Mouse (Mus musculus): ENCODE data around the gene Tmem222.
A peak's percentile ranks its signal among the peaks of the same experiment; 100 is the strongest.

Tmem222 gene

GRCm38 (mm10) chr4:133282656-133283055 is 5.1 kb upstream of the Tmem222 start:
- DNase-seq (ENCODE audit: low spot score): no peak

- no peak for DNase-seq (ENCODE audit: low spot score)
These were observed 4.4 kb upstream of the Tmem222 start for GRCm38 (mm10) chr4:133281951-133282481.

DNA sequence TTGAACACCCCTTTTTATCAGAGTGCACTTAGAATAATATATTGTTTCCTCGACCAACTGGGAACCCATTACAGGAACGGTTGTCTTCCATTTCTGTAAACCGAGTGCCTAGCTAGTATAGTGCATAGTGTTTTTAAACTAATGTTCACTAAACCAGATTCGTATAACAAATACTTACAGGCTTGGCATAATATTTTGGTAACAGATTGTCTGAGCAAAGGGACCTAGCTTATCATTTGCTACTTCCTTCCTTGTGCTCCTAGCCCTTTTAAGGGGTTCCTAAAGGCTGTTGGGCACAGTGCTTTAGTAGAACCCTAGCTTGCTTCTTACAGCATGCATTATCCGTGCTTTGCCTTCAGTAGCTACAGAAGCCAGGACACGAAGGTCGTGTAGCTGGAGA is 3.9 kb upstream of the Tmem222 start:
- DNase-seq (ENCODE audit: low spot score): no peak

DNA sequence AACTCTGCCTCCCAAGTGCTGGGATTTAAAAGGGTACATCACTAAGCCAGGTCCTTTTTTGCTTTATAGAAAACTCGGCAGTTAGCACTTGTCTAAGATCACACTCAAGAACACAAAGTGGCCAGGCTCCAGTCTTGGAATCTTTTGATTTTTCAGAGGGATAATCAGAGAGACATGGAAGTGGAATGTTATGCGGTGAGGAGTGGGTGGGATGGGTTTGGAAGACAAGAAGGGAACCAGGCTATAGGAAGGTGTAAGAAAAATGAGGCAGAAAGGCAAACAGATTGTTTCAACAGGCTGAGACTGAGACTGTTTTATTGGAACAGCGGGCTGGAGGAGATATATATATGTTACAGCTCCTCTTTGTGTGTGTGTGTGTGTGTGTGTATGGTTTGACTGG is 890 bp upstream of the Tmem222 start:
- no peak for DNase-seq (ENCODE audit: low spot score)

DNA sequence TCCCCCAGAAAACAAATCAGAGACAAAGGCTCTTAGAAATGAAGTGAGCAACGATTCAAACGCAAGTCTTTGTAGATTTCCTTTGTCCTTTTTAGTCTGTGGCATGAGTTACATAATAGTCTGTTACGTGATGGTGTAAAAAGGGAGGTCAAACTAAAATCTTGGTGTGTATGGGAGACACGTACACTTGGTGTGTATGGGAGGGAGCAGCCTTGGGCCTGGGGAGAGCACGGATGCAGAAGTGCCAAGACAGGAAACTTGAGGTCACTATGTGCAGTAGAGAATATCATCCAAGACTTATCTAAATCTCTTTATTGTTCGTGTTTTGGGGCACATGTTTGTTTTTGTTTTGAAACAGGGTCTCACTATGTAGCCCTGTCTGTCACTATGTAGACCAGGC is 475 bp upstream of the Tmem222 start:
- no peak for DNase-seq (ENCODE audit: low spot score)

GRCm38 (mm10) chr4:133270929-133271328 is 6.7 kb downstream of the Tmem222 start:
- DNase-seq (ENCODE audit: low spot score): no peak

DNA sequence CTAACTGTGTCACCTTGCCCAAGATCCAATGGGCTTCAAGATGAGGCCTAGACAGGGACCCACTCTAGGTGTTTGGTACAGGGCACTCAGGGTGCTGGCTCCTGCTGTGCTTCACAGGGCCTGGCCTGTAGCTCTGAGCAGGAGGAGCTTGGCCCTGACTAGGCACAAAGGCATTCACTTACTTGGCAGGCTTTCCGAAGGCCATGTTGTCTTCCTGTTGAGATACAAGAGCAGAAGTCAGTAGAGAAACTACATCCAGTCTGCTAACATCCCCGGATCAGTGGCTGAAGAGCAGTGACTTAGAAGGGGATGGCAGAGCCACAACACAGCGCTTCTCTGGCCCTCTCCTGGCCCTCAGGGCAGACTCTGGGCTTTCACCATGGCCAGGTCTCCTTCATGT is 8.0 kb downstream of the Tmem222 start:
- DNase-seq (ENCODE audit: low spot score): no peak

GRCm38 (mm10) chr4:133268931-133269330 is 8.7 kb downstream of the Tmem222 start:
- DNase-seq (ENCODE audit: low spot score): no peak

GRCm38 (mm10) chr4:133266248-133266880 is 11.2 kb downstream of the Tmem222 start:
- no peak for DNase-seq (ENCODE audit: low spot score)

DNA sequence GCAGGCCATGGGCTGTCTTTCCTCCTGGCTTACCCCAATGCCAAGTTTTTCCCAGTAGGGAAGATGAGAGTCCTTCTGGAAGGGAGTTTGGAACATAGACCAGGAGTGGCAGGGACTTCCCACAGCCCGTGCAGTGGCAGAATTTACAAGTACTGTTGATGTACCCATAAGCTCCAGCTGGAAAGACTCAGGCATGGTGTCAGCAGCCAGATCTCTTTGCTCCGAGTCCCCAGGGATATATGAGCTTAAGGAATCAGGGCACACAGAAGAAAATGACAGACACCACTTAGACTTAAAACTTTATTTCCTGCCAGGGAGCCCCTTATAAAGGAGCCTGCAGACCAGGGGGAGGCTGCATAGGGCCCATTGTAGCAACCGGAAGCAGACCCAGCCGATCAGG is 11.8 kb downstream of the Tmem222 start:
- DNase-seq (ENCODE audit: low spot score): no peak

DNA sequence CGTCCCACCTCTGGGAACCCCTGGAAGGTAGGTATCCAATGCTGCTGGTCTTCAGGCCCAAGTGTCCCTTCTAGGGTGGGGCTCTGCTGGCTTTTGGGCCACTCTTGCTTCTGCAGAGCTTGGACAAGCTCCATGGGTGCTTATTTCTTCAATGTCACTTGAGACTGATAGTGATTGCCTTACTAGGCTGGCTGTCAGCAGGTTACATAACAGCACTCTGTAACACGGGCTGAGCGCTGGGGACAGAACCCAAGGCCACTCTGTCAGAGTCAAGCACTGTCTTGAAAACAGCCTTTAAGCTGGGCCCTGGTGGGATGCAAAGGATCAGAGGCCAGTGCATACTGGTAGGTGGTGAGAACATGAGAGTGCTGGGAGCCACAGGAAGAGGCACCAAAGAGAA is 12.3 kb downstream of the Tmem222 start:
- DNase-seq (ENCODE audit: low spot score): no peak

DNA sequence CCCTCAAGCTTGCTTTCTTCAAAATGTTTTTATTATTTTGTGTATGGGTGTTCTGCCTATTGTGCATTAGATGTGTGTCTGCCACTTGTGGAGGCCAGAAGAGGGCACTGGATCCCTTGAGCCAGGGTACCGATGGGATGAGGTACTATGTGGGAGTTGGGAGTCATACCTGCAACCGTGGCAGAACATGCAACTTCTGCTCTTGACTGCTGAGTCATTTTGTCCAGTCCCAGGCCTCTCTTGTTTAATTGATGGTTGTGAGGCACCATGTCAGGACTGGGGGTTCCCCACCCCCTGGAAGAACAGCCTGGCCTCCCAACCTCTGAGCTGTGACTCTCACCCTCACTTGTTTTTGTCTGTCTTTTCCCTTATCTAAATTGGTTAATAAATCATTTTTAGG is 13.0 kb downstream of the Tmem222 start:
- DNase-seq (ENCODE audit: low spot score): no peak

GRCm38 (mm10) chr4:133263756-133264155 is 13.8 kb downstream of the Tmem222 start:
- DNase-seq (ENCODE audit: low spot score): no peak

GRCm38 (mm10) chr4:133262882-133263281 is 14.7 kb downstream of the Tmem222 start, which contains the start of gene Sytl1:
TSS of gene Sytl1 (minus strand) at chr4:133263113.
- no peak for DNase-seq (ENCODE audit: low spot score)

DNA sequence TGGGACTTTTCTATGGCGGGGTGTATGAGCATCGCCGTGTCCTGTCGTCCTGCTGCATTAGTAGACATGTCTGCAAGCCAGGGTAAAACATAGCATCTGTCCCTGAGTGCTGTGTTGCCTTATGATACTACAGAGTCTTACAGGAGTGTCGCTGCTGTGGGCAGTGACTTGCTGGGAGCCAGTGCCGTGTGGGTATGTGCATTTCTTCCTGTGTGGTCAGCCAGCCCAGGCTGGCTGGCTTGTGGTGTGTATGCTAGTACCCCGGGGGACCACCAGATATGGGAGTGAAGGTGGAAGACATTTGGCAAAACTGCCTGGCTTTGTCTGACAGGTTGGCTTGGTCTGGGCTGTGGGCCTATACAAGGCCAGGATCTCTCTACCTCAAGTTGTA is 15.2 kb downstream of the Tmem222 start:
- DNase-seq (ENCODE audit: low spot score): no peak

- no peak for DNase-seq (ENCODE audit: low spot score)
These were observed 15.8 kb downstream of the Tmem222 start for GRCm38 (mm10) chr4:133261641-133262374.

DNA sequence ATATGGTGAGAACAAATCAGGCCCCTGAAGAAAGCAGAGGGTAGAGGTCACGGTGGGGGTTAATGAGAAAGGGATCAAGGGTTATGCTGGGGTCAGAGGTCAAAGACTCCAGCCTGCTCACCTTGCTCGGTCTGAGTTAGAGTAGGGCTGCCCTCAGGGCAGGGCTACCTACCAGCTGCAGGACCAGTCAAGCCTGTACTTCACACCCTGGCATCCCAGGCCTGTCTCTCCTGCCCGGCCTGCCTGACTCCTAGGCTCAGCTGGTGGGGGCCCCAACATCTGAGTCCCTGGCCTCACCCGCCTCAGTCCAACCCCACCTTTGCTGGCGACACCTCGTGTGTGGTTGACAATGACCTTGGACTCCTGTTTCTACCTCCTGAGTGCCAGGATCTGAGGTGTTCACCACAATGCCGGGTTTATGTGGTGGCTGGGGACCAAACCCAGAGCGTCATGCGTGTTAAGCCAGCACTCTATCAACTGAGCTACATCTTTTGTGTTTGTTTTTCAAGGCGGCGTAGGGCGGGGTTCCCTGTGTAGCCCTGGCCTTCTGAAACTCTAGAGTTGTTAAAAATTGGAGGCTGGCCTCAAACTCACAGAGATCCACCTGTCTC is 19.7 kb downstream of the Tmem222 start:
- DNase-seq (ENCODE audit: low spot score): peak; percentile 31

DNA sequence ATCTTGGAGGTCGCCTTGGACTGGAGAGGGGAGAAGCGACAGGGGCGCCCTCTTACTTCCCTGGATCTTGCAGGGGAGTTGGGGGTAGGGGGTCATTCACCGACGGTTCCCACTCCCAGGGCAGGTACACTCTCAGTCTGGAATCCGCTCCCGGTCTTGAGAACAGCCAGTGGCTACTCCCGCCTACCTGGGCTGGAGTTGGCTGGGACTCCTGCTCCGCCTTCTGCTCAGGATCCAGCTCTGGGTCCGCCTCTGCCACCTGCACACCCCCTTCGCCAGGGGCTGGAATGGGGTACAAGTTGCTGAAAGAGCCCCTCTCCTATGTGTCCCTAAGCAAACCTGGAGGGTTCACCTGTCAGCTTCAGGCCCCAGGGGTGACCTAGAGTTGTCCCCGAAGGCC is 20.4 kb downstream of the Tmem222 start:
- DNase-seq (ENCODE audit: low spot score): peak; percentile 32

DNA sequence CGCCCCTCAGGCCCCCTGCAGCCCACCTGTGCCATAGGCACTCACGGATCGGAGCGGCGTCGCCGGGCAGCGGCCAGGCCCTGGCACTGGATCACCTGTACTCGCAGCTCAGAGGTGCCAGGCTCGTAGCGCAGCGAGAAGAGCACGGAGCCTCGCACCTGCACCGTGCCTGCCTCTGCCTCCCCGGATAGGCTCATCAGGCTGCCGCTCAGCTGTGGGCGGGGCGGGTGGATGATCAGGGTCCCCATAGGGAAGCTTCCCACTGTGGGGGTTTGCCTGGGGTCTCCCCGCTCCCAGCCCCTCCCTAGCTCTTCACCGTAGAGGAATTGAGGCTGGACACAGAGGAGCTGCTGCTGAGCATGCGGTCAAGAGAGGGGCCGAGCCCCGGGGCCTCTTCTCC is 20.8 kb downstream of the Tmem222 start:
- DNase-seq (ENCODE audit: low spot score): peak; percentile 9

GRCm38 (mm10) chr4:133255392-133255791 is 22.2 kb downstream of the Tmem222 start:
- no peak for DNase-seq (ENCODE audit: low spot score)

GRCm38 (mm10) chr4:133253412-133253811 is 24.2 kb downstream of the Tmem222 start:
- DNase-seq (ENCODE audit: low spot score): no peak

GRCm38 (mm10) chr4:133252089-133252488 is 25.5 kb downstream of the Tmem222 start:
- DNase-seq (ENCODE audit: low spot score): no peak

DNA sequence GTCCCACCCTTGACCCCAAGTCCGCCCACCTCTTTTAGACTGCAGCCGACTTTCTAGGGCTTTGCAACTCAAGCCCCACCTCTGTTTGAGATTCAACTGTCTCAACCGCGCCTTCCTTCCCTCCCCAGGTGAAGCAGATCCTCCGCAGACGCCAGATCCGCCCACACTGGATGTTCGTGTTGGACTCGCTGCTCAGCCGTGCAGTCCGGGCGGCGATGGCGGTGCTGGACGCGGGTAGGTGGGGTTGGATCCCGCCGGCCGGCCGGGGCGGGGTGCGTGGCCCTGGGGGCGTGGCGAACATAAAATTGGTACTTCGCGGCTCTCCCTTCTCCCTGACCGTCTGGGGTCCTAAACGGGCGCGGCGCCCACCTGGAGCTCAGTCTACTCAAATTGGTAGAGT is 26.4 kb downstream of the Tmem222 start:
- peak; percentile 20 for DNase-seq (ENCODE audit: low spot score)
